ENCODE assay signal across 7 mouse cellular contexts in the genomic region with DNA sequence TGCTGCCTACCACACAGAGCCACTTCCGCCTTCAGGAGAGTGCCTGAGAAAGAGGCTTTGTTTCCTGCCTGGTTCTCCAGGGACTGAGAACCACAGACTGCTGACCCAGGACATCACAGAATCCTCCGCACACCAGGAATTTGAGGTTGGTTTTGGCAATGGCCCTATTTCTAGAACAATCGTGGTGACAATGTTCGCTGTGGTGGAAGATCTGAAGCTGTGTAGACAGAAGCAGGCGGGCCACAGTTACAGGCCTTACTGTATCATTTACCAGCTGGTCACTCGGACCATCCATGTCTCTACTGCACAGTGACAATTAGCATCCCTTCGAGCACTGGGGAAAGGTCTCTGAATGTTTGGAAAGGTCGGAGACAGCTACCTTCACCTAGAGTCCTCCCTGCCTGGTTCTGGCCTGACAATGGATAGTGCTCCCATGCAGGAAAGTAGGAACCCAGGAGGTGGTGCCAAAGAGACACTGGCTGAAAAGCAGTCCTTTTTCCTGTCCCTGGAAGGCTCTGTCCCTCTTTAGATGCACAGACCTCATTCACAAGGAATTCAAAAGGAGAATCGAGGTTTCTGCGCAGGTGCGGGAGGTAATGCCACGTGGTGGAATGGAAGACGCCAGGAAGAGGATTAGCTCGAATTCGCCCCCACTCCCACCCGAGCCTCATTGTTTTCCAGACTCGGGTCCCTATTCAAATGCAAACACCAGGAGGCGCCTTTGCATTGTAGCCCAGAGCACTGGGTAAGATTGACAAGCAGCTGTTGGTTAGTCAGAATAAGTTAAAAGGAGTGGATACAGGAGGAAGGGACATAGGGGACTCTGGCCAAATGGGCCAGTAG. TPM values are rescaled to one million over a fixed set of nuclear protein-coding genes. Genes with fewer than 3 reads are reported as not detected.
DNase-seq lines count a peak whose midpoint lies in the region; ATAC-seq and TF ChIP-seq lines count a peak whose summit lies in the region.

No protein-coding gene starts in this region.

- peak overlapping the region; percentile 83 for H3K27ac ChIP-seq in forebrain, embryonic 10.5 days
- H3K27ac ChIP-seq in hindbrain, embryonic 13.5 days = no peak overlapping the region
- H3K27ac ChIP-seq in stomach, embryonic 15.5 days = no peak overlapping the region

- 29% methylated on average over 18 of the region's 18 CpGs for WGBS in forebrain, embryonic 10.5 days
- WGBS in hindbrain, embryonic 13.5 days = 25% methylated on average over 18 of the region's 18 CpGs
- 30% methylated on average over 18 of the region's 18 CpGs for WGBS in stomach, embryonic 15.5 days

- H3K4me1 ChIP-seq in forebrain, embryonic 10.5 days = peaks cover 48% of the 10 kb centered on the region
- H3K4me1 ChIP-seq in hindbrain, embryonic 13.5 days (replicated peaks) = peaks cover 29% of the 10 kb centered on the region
- peaks cover 6% of the 10 kb centered on the region; the same call in 1 of the 2 replicates for H3K4me1 ChIP-seq in stomach, embryonic 15.5 days

- peak; percentile 97 for DNase-seq in Muller cell, postnatal 12 days (ENCODE audit: inconsistent ontology term)
- peak; percentile 91 for DNase-seq in brain, embryonic 14.5 days (ENCODE audit: low read depth)
- peak; percentile 75 for DNase-seq in forebrain, embryonic 10.5 days (ENCODE audit: extremely low spot score, low spot score)
- DNase-seq in left cerebral cortex, adult 11 months (ENCODE audit: low spot score) = peak; percentile 24
- DNase-seq in mesoderm, embryonic 11.5 days (ENCODE audit: low read depth, low spot score) = peak; percentile 66

- H3K9me3 ChIP-seq in forebrain, embryonic 10.5 days = no peaks in the 10 kb centered on the region
- H3K9me3 ChIP-seq in hindbrain, embryonic 13.5 days = no peaks in the 10 kb centered on the region
- no peaks in the 10 kb centered on the region for H3K9me3 ChIP-seq in stomach, embryonic 15.5 days

- no peaks in the 10 kb centered on the region for H3K36me3 ChIP-seq in forebrain, embryonic 10.5 days (replicated peaks)
- no peaks in the 10 kb centered on the region for H3K36me3 ChIP-seq in hindbrain, embryonic 13.5 days
- H3K36me3 ChIP-seq in stomach, embryonic 15.5 days = no peaks in the 10 kb centered on the region

- TF ChIP-seq CTCF in brain, embryonic 14.5 days (IDR thresholded peaks at IDR 0.05; ENCODE audit: borderline replicate concordance, extremely low read depth, insufficient read depth, insufficient read length) = peak; percentile 68

- no peak for TF ChIP-seq POLR2A in brain, embryonic 14.5 days (IDR thresholded peaks at IDR 0.05; ENCODE audit: borderline replicate concordance, extremely low read depth, insufficient read depth, insufficient read length, poor library complexity, severe bottlenecking)

- H3K4me3 ChIP-seq in forebrain, embryonic 10.5 days = peak overlapping the region; percentile 25; the same call in 1 of the 2 replicates
- peak overlapping the region; percentile 12 for H3K4me3 ChIP-seq in hindbrain, embryonic 13.5 days
- peak overlapping the region; percentile 8; the same call in 1 of the 2 replicates for H3K4me3 ChIP-seq in stomach, embryonic 15.5 days (replicated peaks)

- ATAC-seq in hindbrain, embryonic 13.5 days (ENCODE audit: low FRiP score) = peak; percentile 65
- peak; percentile 18; the same call in 1 of the 2 replicates for ATAC-seq in stomach, embryonic 15.5 days (ENCODE audit: insufficient read depth, low FRiP score, low read depth)

- peaks cover 56% of the 10 kb centered on the region for H3K27me3 ChIP-seq in forebrain, embryonic 10.5 days (ENCODE audit: poor library complexity, severe bottlenecking)
- H3K27me3 ChIP-seq in hindbrain, embryonic 13.5 days = peaks cover 48% of the 10 kb centered on the region
- no peaks in the 10 kb centered on the region; the same call in 1 of the 2 replicates for H3K27me3 ChIP-seq in stomach, embryonic 15.5 days (replicated peaks)

- H3K4me2 ChIP-seq in hindbrain, embryonic 13.5 days = peak overlapping the region; percentile 45
- peak overlapping the region; percentile 39 for H3K4me2 ChIP-seq in stomach, embryonic 15.5 days

- H3K9ac ChIP-seq in hindbrain, embryonic 13.5 days = 0 out of 2 replicates have a peak overlapping the region, but pooled peaks have one; percentile 40
- no peak overlapping the region for H3K9ac ChIP-seq in stomach, embryonic 15.5 days

RNA-seq across cellular contexts. Expression of a gene that starts 52.6 kb away (rescaled TPM):
- 63.3 and 76.2 TPM in 2 replicates for polyA plus RNA-seq in brain, embryonic 14.5 days (2012; rRNA removed)
- polyA plus RNA-seq in forebrain, embryonic 10.5 days (2016; fragmentation: Nextera tagmentation; extraction: Ambion mirVana) = 76.8 and 79.6 TPM in 2 replicates
- polyA plus RNA-seq in hindbrain, embryonic 13.5 days (2015; fragmentation: Nextera tagmentation; extraction: Ambion mirVana) = 26.4 and 29.8 TPM in 2 replicates
- polyA plus RNA-seq in stomach, embryonic 15.5 days (2015; fragmentation: Nextera tagmentation; extraction: Ambion mirVana) = 2.5 and 4.0 TPM in 2 replicates

Comparison
In these comparisons a context has a peak if more than half of its experiments do, and no peak if none do; other contexts are left out.
1. DNase-seq: peak in every context shown above with its lines; median percentile 97 in Muller cell, postnatal 12 days; 91 in brain, embryonic 14.5 days; 75 in forebrain, embryonic 10.5 days; 66 in mesoderm, embryonic 11.5 days; 24 in left cerebral cortex, adult 11 months.